Mouse (Mus musculus): Measurements from ENCODE around the gene Coro6.

The Coro6 gene

DNA sequence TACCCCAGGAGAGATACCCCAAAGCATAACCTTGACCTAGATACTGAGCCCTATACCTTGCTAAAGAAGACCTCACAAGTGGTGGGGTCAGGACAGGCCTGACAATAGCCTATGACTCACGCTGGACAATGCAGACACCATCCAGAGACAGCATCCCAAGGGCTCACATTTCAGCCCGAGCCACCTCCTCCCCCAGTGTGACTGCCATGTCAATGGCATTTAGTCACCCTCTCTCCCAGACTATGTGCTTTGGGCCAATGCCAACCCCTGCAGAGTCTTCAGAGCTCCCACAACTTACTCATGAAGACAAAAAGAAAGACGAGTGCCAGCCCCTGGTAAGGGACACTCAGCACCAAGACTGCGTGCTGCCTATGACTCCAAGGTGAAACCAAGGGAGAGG, 2.5 kb downstream of the Coro6 start:
- peak; percentile 33 to 35 for DNase-seq (ENCODE audit: low spot score in 2 of 2)

DNA sequence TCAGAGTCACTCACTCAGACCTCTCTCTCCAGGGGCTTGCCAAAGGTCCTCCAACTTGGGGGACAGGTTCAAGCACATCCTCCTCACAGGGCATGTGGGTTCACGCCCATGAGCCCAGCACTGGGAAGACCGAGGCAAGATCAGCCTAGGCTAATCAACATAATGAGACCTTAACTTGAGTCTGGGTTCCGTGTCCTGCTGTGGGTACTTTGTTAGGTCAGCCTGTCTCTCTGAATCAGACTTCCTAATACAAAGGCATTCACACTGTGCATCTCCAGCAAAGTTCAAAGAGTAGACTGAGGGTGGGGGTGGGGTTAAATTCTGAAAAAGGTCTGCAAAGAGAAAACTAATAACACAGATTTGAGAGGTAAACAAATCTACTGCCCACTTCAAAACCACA, 2.9 kb downstream of the Coro6 start:
- DNase-seq (ENCODE audit: low spot score in 2 of 2), result no peak

DNA sequence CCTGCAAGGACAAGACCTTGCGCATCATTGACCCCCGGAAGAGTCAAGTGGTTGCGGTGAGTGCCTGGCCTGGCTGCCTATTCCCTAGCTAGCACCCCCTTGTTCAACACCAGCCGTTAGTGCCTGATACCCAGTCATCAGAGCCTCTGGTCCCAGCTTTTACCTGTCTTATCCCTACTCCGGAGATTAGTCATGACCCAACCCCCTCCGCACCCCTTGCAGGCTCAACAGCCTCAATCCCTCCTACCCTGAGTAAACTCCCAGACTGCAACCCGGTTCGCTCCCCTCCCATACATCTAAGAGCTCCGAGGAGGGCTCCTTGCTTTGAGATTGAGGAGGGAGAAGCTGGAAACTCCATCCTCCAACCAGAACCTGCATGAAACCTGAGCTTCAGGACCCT, 4.3 kb downstream of the Coro6 start:
- no peak for DNase-seq (ENCODE audit: low spot score in 2 of 2)

DNA sequence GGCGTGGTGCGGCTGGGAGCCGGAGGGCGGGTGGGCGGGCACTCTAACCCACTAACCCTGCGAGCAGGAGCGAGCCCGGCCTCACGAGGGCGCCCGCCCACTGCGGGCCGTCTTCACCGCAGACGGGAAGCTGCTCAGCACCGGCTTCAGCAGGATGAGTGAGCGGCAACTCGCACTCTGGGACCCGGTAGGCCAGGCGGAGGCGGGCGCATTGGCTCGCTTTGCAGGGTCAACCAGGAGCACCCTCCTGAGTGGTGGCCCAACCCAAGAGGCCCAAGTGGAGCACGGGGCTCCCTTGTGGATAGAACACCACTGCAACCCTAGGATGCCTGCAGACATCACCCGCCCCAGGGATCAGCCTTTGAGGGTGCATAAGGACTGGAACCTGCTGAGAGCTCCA, 4.9 kb downstream of the Coro6 start:
- DNase-seq (ENCODE audit: low spot score in 2 of 2), result peak; percentile 50 to 73

DNA sequence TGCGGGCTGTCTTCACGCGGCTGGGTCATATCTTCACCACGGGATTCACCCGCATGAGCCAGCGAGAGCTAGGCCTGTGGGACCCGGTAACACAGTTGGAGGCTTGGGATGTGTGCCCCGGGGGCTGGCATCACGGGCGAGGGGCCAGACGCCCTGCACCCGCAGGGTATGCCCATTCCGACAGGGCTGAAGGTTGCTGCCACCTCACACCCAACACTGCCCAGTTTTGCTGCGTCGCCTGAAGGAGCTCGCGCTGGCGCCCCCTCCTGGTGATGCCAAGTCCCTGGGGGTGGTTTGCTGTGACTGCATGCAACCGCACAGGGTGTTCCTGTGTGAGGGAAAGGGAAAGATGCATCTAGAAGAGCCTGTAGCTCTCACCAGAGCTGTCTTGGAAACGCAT, 5.6 kb downstream of the Coro6 start:
- peak in 1 of 2 experiments; percentile 66 for DNase-seq (ENCODE audit: low spot score in 2 of 2)

DNA sequence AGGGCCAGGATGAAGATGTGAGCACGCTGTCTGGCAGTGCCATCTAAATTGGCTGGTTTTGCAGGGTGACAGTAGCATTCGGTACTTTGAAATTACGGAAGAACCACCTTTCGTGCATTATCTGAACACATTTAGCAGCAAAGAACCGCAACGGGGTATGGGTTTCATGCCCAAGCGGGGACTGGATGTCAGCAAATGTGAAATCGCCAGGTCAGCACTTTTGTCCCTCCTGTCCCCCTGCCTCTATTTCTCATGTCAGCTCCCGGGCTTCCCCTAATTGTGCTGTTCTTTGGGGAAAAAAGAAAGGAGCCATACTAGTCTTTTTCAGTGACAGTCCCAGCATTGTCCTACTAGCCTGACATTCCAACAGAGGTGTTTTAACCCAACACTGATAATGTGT, 6.2 kb downstream of the Coro6 start:
- no peak for DNase-seq (ENCODE audit: low spot score in 2 of 2)

DNA sequence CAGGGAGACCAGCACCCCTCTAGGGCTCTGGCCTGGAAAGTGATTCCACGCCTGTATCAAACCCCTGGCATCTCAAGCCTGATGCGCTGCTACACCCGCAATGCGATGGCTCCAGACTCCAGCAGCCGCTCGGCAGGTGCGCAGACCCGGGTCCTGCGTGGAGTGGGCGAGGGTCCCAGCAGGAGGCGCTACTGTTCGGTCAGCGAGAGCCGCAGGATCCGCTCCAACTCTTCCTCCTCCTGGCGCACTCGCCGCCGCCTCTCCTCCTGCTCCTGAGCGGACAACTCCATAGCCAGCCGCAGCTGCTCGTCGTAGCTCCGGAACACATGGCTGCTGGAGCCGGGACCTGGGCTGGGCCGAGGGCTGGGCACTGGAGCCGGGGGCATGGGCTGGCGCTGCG, 9.2 kb downstream of the Coro6 start:
- no peak for DNase-seq (ENCODE audit: low spot score in 2 of 2)

DNA sequence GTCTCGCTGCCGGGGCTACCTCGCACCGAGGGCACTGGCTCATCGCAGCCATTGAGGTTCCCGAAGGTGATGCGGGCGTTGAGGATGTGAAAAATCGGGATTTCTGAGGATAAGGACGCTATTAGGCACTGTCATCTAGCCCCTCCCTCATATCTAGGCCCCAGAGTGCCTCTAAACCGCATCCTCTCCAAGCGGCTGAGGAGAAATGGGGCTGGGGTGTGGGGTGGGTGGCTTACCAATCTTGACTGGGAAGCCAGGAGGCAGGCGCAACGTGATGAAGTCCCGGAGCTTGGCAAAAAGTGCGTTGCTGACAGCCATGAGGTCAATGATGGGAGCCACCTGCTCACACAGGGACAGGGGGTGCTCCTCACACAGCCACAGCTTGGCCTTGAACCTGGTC, 10.6 kb downstream of the Coro6 start:
- DNase-seq (ENCODE audit: low spot score in 2 of 2), result no peak

DNA sequence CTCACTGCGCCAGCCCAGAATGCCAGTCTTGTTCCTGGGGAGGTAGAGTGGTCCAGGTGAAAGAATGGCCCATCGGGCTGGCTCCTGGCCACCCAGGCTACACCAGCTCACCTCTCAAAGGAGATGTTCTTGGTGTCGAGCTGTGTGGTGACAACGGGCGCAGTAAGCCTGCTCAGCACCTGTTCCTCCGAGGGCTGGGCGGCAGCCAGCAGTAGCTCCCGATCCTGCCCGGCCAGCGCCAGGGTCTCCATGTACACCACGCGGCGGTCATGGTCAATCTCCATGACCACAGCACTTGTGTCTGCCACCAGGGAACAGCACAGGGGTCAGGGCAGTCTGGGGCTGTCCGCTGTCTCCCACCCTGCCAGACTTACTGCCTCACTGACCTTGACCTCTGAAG, 14.0 kb downstream of the Coro6 start:
- no peak for DNase-seq (ENCODE audit: low spot score in 2 of 2)

DNA sequence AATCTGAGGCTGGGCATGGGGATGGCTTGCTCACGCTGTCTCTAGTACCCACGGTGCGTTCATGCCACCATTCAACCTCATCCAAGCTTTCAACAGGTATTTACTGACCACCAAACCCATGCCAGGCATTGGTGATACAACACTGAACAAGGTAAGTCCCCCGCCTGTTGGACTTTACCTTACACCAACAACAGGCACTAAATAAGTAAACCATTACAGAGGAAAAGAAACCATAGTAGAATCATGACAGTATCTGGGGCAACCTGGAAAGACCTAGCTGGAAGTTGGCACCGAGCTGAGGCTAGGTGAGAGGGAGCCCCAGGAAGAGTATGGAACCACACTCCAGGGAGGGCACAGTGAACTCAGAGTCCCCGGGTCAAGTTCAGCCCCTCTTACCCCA, 14.7 kb downstream of the Coro6 start:
- DNase-seq (ENCODE audit: low spot score in 2 of 2), result no peak

DNA sequence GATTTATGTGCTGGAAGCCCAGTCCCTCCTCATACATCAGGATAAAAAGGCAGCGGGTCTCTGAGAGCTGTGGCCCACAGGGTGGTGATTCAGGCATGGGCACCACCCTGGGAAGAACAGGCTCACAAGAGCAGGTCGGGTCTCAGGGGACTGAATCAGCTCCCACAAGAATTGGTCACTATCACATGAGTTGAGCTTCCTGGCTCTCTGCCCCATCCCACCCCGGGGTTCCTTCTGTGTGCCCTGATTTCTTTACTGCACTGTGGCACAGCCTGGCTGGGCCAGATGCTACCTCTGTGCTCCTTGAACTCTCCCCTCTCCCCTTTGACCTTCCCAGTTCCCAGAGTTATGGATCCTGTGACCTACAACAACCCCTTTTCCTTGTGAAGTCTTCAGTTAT, 20.8 kb downstream of the Coro6 start:
- no peak for DNase-seq (ENCODE audit: low spot score in 2 of 2)

DNA sequence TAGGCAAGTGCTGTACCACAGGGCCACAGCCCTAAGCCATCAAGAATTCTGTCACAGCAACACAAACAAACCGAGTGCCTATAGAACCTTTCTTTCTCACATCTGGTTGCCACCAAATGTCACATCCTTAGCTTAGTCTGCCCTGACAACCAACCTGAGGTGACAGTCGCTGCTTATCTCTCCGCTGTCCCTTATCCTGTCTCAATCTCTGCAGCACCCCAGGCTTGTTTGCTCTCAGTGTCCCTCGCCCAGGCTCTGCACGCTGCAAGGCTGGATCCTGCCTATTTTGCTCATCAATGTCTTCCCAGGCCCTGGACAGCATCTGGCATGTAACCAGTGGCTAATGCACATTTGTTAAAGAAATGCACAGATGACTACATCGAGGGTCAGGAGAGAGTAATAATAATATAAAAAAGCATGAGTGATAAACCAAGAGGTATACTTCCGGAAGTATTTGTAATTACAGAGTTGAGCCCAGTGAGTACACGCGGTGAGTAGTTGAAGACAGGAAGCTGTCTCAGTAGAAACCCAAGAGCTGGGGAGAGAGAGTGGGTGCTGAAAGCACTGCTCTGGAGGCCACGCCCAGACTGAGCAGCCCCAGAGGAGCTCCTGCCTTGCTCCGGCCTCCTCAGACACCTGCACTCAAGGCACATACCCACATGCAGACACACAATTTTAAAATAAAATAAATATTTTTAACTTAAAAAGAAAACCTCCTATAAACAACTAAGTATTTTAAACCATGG, 21.5 kb downstream of the Coro6 start:
- no peak for DNase-seq (ENCODE audit: low spot score in 2 of 2)

DNA sequence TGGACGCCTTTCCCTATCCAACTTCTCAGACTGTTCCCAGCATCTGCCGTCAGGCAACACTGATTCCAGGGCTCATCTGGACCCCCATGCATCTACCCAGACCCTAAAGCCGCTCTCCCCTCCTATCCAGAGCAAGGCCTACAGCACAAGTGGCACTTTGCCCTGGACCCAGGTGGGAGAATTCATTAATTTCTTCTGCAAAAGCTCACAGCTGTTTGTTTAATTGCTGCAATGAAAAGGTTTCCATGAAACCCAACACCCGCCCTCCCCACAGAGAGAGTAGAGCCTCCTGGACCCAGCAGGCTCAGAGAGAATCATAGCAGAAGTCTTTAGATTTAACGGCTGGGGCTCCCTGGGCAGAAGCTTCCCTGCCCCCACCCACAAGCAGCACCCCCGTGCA, 23.0 kb downstream of the Coro6 start:
- no peak for DNase-seq (ENCODE audit: low spot score in 2 of 2)

DNA sequence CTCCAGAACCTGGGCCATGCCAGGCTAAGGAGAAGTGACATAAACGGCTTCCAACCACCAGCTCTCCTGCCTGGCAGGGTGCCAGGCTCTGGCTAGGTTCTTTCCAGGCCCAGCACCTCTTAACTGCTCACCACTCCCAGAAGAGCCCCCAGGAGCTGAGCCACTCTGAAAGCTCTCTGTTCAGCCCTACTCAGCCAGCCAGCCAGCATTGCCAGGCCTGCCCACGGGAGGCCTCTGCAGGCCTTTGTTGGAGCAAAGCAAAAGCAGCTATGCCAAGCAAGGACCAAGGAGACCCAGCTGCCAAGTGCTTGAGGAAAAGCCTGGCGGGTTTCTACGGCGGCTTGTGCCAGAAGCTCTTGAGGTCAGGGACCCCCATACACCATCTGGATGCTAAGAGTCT, 24.6 kb downstream of the Coro6 start:
- DNase-seq (ENCODE audit: low spot score in 2 of 2), result no peak

DNA sequence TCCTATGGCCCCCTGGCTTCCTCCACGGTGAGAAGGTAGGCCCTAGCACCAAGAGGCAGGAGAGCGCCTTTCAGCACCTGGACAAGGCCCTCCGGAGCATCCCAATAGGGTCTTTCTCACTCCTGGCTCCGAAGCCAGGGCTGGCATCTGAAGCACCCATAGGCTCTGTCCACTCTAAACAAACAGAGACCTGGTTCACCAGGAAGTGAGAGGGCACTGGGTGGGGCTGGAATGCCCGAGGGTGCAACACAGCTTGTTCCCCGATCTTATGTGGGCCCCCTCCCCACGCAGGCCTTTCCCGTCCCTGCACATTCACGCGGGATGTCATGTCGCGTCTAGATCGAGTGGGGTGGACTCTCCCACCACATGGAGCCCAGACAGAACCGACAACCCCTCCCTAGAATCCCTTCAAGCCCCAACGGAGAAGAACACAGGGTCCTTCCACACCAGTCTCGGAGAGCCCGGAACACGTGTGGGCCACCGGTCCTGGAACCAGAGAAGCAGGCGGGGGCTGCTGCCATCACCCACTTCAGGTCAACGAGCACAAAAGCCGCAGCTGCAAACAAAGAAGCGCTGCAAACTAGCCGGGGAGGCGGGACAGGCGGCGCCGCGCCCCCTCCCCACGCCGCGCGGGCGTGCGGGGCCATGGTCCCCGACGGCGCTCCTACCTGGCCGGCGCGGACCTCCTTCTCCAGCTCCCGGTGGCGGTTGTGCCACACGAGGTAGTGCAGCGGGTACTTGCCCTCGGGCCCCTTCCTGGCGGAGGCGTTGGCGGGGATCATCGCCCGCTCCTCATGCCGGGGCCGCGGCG, 26.8 kb downstream of the Coro6 start:
- DNase-seq (ENCODE audit: low spot score in 2 of 2), result no peak

DNA sequence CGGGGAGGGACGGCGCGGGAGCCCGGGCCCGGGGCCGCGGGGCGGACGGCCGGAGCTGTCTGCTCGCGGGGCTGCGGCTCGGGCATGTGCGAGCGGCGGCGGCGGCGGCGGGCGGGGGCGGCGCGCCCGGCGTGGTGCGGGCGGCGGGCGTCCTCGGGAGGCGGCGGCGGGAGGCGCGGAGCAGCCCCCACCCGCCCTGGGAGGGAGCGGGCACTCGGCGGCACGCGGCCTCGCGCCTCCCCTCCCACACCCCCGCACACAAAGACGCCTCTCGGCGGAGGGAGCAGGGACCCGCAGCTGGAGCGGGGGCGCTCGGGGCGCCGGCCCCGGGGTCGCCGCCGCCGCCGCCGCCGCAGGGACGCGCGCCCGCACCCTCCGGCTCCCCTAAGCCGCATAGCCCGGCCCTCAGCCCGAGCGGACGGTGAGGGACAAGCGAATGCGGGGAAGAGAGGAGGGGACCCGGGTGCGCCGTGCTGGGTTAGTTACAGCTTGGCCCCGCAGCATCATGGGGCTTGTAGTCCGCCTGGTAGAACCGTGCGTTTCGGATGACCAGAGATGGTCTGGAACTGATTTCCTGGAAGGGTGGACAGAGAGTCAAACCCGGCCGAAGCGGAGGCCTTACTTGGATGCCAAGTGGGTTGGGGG, 27.5 kb downstream of the Coro6 start, which contains the start of gene Ankrd13b:
TSS of gene Ankrd13b (minus strand) at position 88 of the 645 bp plus-strand sequence.
- peak in 1 of 2 experiments; percentile 72 for DNase-seq (ENCODE audit: low spot score in 2 of 2)

DNA sequence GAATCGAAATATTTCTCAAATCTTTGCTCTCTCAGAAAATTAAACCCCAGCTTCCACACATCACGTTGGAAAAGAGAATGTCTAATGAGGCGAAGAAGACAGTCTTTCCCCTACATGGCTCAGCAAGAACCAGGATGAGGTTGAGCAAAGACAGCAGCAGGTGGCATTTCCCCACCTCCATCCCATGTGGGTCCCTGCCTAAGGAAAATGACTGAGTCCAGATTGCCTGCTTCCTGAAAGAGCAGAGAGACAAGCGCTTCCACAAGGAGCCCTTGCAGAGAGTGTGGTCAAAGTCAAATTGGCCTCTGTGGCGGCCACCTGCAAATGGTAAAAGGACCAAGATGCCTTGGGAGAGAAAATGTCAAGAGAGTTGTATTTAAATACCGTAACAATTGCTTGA, 28.2 kb downstream of the Coro6 start:
- no peak for DNase-seq (ENCODE audit: low spot score in 2 of 2)

DNA sequence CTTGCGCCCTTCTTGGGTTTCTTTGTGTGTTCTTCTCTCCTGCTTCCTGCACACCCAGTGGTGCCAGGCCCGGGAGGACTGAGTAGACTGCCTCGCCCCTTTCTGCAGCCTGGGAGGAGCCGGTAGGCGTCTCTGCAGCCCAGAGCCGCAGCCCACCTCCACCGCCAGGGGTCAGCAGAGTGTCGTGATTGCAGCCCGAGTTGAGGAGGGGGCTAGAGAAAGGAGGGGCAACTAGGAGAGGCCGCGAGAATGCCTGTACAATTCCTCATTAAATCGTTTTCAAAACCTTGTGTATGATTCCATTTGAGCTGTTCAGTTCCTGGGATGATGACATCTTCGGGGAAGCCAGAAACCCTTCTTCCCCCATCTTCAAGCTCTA, 28.9 kb downstream of the Coro6 start:
- DNase-seq (ENCODE audit: low spot score in 2 of 2), result peak in 1 of 2 experiments; percentile 84

DNA sequence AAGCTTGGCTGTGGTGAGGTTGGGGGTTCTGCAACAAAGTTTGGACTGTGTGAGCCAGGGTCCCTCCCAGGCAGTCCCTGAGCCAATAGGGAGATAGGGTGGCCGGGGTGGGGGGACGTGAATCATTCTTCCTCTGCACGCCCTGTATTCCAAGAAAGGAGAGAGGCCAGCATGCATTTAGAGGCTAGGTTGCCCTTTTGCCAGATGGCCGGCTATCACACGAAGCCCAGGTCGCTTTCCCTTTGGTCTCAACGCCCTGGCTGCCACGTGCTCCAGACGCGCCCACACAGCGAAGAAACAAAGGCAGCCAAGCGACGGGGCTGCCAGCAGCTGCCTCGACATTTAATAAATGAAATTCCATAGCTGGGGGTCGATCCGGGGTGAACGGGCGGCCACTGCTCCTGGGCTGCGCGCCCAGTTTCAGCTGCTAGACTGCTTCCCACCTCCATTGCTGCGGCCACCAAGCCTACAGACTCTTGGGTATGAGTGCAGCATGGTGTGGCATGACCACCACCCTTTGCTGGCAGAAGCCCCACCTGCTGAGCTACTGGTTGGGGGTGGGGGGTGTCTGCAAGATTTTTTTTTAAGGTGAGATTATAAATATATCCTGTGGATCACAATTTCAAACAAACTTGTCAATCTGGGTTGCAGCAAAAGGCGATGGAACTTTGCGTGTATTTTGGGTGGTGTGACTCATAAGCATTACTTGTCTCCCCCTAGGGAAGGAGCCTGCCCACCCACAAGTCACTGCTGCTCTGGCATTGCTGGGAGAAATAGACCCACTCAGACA, 29.5 kb downstream of the Coro6 start:
- DNase-seq (ENCODE audit: low spot score in 2 of 2), result peak in 1 of 2 experiments; percentile 67

DNA sequence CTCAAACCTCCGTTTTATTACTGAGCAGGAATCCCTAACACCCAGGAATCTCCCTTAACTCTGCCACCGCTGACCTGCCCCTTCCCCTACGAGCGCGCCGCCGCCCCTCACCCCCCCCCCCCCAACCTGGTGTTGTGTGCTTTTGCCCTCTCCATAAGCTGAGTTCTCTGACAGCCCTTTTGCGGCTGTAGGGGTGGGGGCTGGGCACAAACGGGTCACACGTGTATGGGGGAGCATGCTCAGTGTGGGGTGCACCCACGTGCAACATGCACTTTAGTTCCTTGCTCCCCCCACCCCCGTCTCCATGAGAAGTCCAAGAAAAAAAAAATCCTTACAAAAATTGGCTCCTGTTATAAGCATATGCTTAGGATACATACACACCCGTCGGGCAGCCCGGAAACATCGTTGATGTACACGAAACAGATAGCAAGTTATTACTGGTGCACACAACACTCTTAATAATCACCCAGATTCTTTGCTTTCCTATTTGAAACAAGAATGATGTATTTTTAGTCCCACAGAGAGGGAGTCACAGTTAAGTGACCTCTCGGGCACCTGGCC, 30.2 kb downstream of the Coro6 start:
- DNase-seq (ENCODE audit: low spot score in 2 of 2), result no peak

DNA sequence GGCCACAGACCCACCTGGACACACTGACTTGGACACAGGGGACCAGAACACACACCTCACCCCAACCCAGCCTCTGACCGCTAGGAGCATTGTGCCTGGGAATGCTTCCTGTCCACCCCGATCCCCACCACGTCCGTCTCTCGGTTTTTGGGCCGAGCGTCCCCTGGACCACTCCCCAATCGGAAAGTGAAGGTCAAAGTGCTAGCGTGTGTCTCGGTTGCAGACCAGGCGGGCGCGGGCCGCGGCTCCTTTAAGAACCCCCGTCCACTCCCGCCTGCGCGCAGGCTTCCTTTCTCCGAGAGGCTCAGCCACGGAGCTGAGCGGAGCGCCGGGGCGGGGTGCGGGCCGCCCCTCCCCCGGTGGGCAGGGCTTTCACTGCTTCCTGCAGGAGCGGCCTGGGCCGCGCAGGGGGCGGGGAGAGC, 30.7 kb downstream of the Coro6 start:
- peak; percentile 84 to 92 for DNase-seq (ENCODE audit: low spot score in 2 of 2)
